26 mouse cellular contexts compared by ENCODE assay signal in genomic region chr3:131772593-131772992, GRCm38 (mm10).
DNase-seq lines count a peak whose midpoint lies in the region; ATAC-seq and TF ChIP-seq lines count a peak whose summit lies in the region.
"Had no signal": no experiment of that assay in that cellular context is flagged by ENCODE, and none has a peak within 500 bp of the region (broad histone marks: within the 10 kb centered on the region; RNA-seq: fewer than 3 reads in every experiment).

No protein-coding gene starts in this region.

- H3K36me3 ChIP-seq in hindbrain, postnatal 0 days (ENCODE audit: insufficient read depth, low read length): no peaks in the 10 kb centered on the region
- H3K36me3 ChIP-seq in hindbrain, embryonic 12.5 days: no peaks in the 10 kb centered on the region
- H3K36me3 ChIP-seq in midbrain, embryonic 11.5 days (ENCODE audit: control insufficient read depth, insufficient read depth, low read length): no peaks in the 10 kb centered on the region
- no peaks in the 10 kb centered on the region for H3K36me3 ChIP-seq in midbrain, embryonic 15.5 days (replicated peaks)
- no peaks in the 10 kb centered on the region for H3K36me3 ChIP-seq in midbrain, postnatal 0 days (ENCODE audit: insufficient read depth, low read length)
- H3K36me3 ChIP-seq: forebrain, embryonic 12.5 days; heart, embryonic 15.5 days; hindbrain, embryonic 15.5 days; liver, embryonic 13.5 days; neural tube, embryonic 12.5 days had no signal

- H3K4me1 ChIP-seq in hindbrain, postnatal 0 days (ENCODE audit: insufficient read depth, low read length): no peaks in the 10 kb centered on the region
- H3K4me1 ChIP-seq in hindbrain, embryonic 12.5 days: no peaks in the 10 kb centered on the region
- H3K4me1 ChIP-seq in midbrain, embryonic 11.5 days (ENCODE audit: control insufficient read depth, insufficient read depth, low read length): no peaks in the 10 kb centered on the region
- H3K4me1 ChIP-seq in midbrain, embryonic 15.5 days: no peaks in the 10 kb centered on the region
- no peaks in the 10 kb centered on the region for H3K4me1 ChIP-seq in midbrain, postnatal 0 days (ENCODE audit: insufficient read depth, low read length)
- H3K4me1 ChIP-seq: forebrain, embryonic 12.5 days; heart, embryonic 15.5 days; hindbrain, embryonic 15.5 days; liver, embryonic 13.5 days; megakaryocyte, embryonic 14.5 days; neural tube, embryonic 12.5 days had no signal

- TF ChIP-seq CTCF in hindbrain, postnatal 0 days (IDR thresholded peaks at IDR 0.05; ENCODE audit: low read depth): no peak
- no peak for TF ChIP-seq CTCF in brain, embryonic 14.5 days (IDR thresholded peaks at IDR 0.05; ENCODE audit: borderline replicate concordance, extremely low read depth, insufficient read depth, insufficient read length)
- TF ChIP-seq CTCF in midbrain, postnatal 0 days (IDR thresholded peaks at IDR 0.05): no peak

- H3K9ac ChIP-seq in hindbrain, postnatal 0 days (replicated peaks; ENCODE audit: low read length): no peak overlapping the region
- no peak overlapping the region for H3K9ac ChIP-seq in hindbrain, embryonic 12.5 days
- H3K9ac ChIP-seq in midbrain, embryonic 11.5 days (ENCODE audit: low read length): no peak overlapping the region
- no peak overlapping the region for H3K9ac ChIP-seq in midbrain, embryonic 15.5 days
- no peak overlapping the region for H3K9ac ChIP-seq in midbrain, postnatal 0 days (replicated peaks; ENCODE audit: low read length, poor library complexity, severe bottlenecking)
- H3K9ac ChIP-seq: forebrain, embryonic 12.5 days; heart, embryonic 15.5 days; hindbrain, embryonic 15.5 days; liver, embryonic 13.5 days; neural tube, embryonic 12.5 days had no signal

- TF ChIP-seq POLR2A in brain, embryonic 14.5 days (IDR thresholded peaks at IDR 0.05; ENCODE audit: borderline replicate concordance, extremely low read depth, insufficient read depth, insufficient read length, poor library complexity, severe bottlenecking): no peak

- ATAC-seq in hindbrain, postnatal 0 days: peak; percentile 27; the same call in 1 of the 2 replicates
- ATAC-seq in hindbrain, embryonic 12.5 days (ENCODE audit: low FRiP score): no peak
- no peak for ATAC-seq in midbrain, embryonic 11.5 days (ENCODE audit: low FRiP score)
- ATAC-seq in midbrain, embryonic 15.5 days (replicated peaks): no peak
- 0 out of 2 replicates have a peak, but pooled peaks have one; percentile 45 for ATAC-seq in midbrain, postnatal 0 days (ENCODE audit: low FRiP score)
- ATAC-seq: CD4-positive, CD25-positive, alpha-beta regulatory T cell, adult 4 months; intestine, embryonic 16.5 days had no signal

- H3K9me3 ChIP-seq in hindbrain, postnatal 0 days (ENCODE audit: low read length): no peaks in the 10 kb centered on the region
- no peaks in the 10 kb centered on the region for H3K9me3 ChIP-seq in hindbrain, embryonic 12.5 days (replicated peaks)
- no peaks in the 10 kb centered on the region for H3K9me3 ChIP-seq in midbrain, embryonic 11.5 days (ENCODE audit: control insufficient read depth, low read length)
- no peaks in the 10 kb centered on the region for H3K9me3 ChIP-seq in midbrain, embryonic 15.5 days
- H3K9me3 ChIP-seq in midbrain, postnatal 0 days (ENCODE audit: low read length): no peaks in the 10 kb centered on the region
- H3K9me3 ChIP-seq: forebrain, embryonic 12.5 days; heart, embryonic 15.5 days; hindbrain, embryonic 15.5 days; liver, embryonic 13.5 days; neural tube, embryonic 12.5 days had no signal

- 68% methylated on average over 5 of the region's 5 CpGs for WGBS in hindbrain, postnatal 0 days
- 83% methylated on average over 5 of the region's 5 CpGs for WGBS in hindbrain, embryonic 12.5 days
- 88% methylated on average over 5 of the region's 5 CpGs for WGBS in midbrain, embryonic 11.5 days
- WGBS in midbrain, embryonic 15.5 days: 76% methylated on average over 5 of the region's 5 CpGs
- 60% methylated on average over 5 of the region's 5 CpGs for WGBS in midbrain, postnatal 0 days

- H3K27me3 ChIP-seq in hindbrain, postnatal 0 days (ENCODE audit: insufficient read depth, low read length): no peaks in the 10 kb centered on the region
- H3K27me3 ChIP-seq in hindbrain, embryonic 12.5 days: no peaks in the 10 kb centered on the region
- no peaks in the 10 kb centered on the region for H3K27me3 ChIP-seq in midbrain, embryonic 11.5 days (ENCODE audit: control insufficient read depth, insufficient read depth, low read length)
- H3K27me3 ChIP-seq in midbrain, embryonic 15.5 days (replicated peaks): no peaks in the 10 kb centered on the region
- H3K27me3 ChIP-seq in midbrain, postnatal 0 days (ENCODE audit: insufficient read depth, low read length): no peaks in the 10 kb centered on the region
- H3K27me3 ChIP-seq: forebrain, embryonic 12.5 days; heart, embryonic 15.5 days; hindbrain, embryonic 15.5 days; liver, embryonic 13.5 days; megakaryocyte, embryonic 14.5 days; neural tube, embryonic 12.5 days had no signal

- no peak overlapping the region for H3K4me2 ChIP-seq in hindbrain, postnatal 0 days (ENCODE audit: low read depth, low read length)
- H3K4me2 ChIP-seq in hindbrain, embryonic 12.5 days (replicated peaks): no peak overlapping the region
- H3K4me2 ChIP-seq in midbrain, embryonic 11.5 days: no peak overlapping the region
- no peak overlapping the region for H3K4me2 ChIP-seq in midbrain, embryonic 15.5 days
- no peak overlapping the region for H3K4me2 ChIP-seq in midbrain, postnatal 0 days (ENCODE audit: low read depth, low read length, poor library complexity, severe bottlenecking)
- H3K4me2 ChIP-seq: forebrain, embryonic 12.5 days; heart, embryonic 15.5 days; hindbrain, embryonic 15.5 days; liver, embryonic 13.5 days; neural tube, embryonic 12.5 days had no signal

- H3K27ac ChIP-seq in hindbrain, postnatal 0 days: no peak overlapping the region
- no peak overlapping the region for H3K27ac ChIP-seq in hindbrain, embryonic 12.5 days
- no peak overlapping the region for H3K27ac ChIP-seq in midbrain, embryonic 11.5 days (ENCODE audit: low read depth, low read length)
- H3K27ac ChIP-seq in midbrain, embryonic 15.5 days: no peak overlapping the region
- no peak overlapping the region for H3K27ac ChIP-seq in midbrain, postnatal 0 days (ENCODE audit: low read depth, low read length)
- H3K27ac ChIP-seq: forebrain, embryonic 12.5 days; heart, embryonic 15.5 days; hindbrain, embryonic 15.5 days; liver, embryonic 13.5 days; neural tube, embryonic 12.5 days had no signal

- peak; percentile 14 for DNase-seq in hindbrain, postnatal 0 days (ENCODE audit: low spot score)
- DNase-seq in midbrain, embryonic 11.5 days (ENCODE audit: low spot score, missing footprints): peak; percentile 2
- peak; percentile 9 for DNase-seq in brain, embryonic 14.5 days (ENCODE audit: low read depth)
- DNase-seq in midbrain, postnatal 0 days (ENCODE audit: low spot score): peak; percentile 20
- no peak for DNase-seq in right cerebral cortex, adult 18-20 months
- no peak for DNase-seq in cerebellum, postnatal 36 days
- DNase-seq: adrenal gland, postnatal 36 days; cerebellum, adult 2 months; heart, postnatal 36 days; kidney, postnatal 36 days; liver, embryonic 13.5 days; lung, adult 2 months; right cerebral cortex, postnatal 25 days; spleen, adult 18-20 months; thymus, adult 2 months; thymus, postnatal 4 days had no signal

- H3K4me3 ChIP-seq in hindbrain, postnatal 0 days (ENCODE audit: low read length): no peak overlapping the region
- no peak overlapping the region for H3K4me3 ChIP-seq in hindbrain, embryonic 12.5 days
- H3K4me3 ChIP-seq in midbrain, embryonic 11.5 days (ENCODE audit: low read depth, low read length): no peak overlapping the region
- no peak overlapping the region for H3K4me3 ChIP-seq in midbrain, embryonic 15.5 days
- H3K4me3 ChIP-seq in midbrain, postnatal 0 days (ENCODE audit: low read depth, low read length): no peak overlapping the region
- H3K4me3 ChIP-seq: erythroblast, embryonic 14.5 days; forebrain, embryonic 12.5 days; heart, embryonic 15.5 days; hindbrain, embryonic 15.5 days; liver, embryonic 13.5 days; megakaryocyte, embryonic 14.5 days; neural tube, embryonic 12.5 days had no signal

Comparison
In these comparisons a context has a peak if more than half of its experiments do, and no peak if none do; other contexts are left out.
1. ATAC-seq: peak in hindbrain, postnatal 0 days (single experiment) and midbrain, postnatal 0 days (single experiment); none in hindbrain, embryonic 12.5 days (single experiment), midbrain, embryonic 11.5 days (single experiment) and midbrain, embryonic 15.5 days (single experiment).
2. DNase-seq: peak in hindbrain, postnatal 0 days (single experiment), midbrain, embryonic 11.5 days (single experiment), brain, embryonic 14.5 days (single experiment) and midbrain, postnatal 0 days (single experiment); none in right cerebral cortex, adult 18-20 months (single experiment) and cerebellum, postnatal 36 days (0 of 2).